Mouse (Mus musculus) adrenal gland, adult 10 weeks (tissue): ENCODE data around the gene Tmem221. TPM values are rescaled to one million over a fixed set of nuclear protein-coding genes. Genes with fewer than 3 reads are reported as not detected.

ENCODE experiments used
- polyA plus RNA-seq: library from polyadenylated mRNA; stranded (reverse); fragments of 350-450 nt; fragmentation: Illumina TruSeq; extraction: RNeasy Lipid Tissue Mini Kit (QIAGEN cat#74804); gene quantifications from one replicate; pipeline ENCODE4 v1.2.3, GENCODE M21; 2014; ENCODE audit warnings: low read depth, low replicate concordance

Tmem221 gene
- polyA plus RNA-seq: 3.8 TPM

GRCm38 (mm10) chr8:71558071-71558957 lies at the start of gene Tmem221:
TSS of gene Tmem221 (minus strand) at chr8:71558871.

GRCm38 (mm10) chr8:71597451-71597850 lies 38.8 kb upstream of the Tmem221 start, which contains the start of gene Fam129c:
TSS of gene Fam129c (plus strand) at chr8:71597648.

GRCm38 (mm10) chr8:71591471-71592373 lies 33.1 kb upstream of the Tmem221 start, which contains the start of gene Pgls:
TSS of gene Pgls (plus strand) at chr8:71592176.

GRCm38 (mm10) chr8:71568387-71568937 lies 9.8 kb upstream of the Tmem221 start, which contains the start of gene Slc27a1:
TSS of gene Slc27a1 (plus strand) at chr8:71568882.

GRCm38 (mm10) chr8:71566501-71566900 lies 7.8 kb upstream of the Tmem221 start, which contains the start of gene Nxnl1:
TSS of gene Nxnl1 (minus strand) at chr8:71566601.

GRCm38 (mm10) chr8:71542632-71543343 lies 15.9 kb downstream of the Tmem221 start, which contains the start of gene Mvb12a:
TSS of gene Mvb12a (plus strand) at chr8:71542922.

GRCm38 (mm10) chr8:71537028-71537867 lies 21.4 kb downstream of the Tmem221 start, which contains the start of gene Bst2:
TSS of gene Bst2 (minus strand) at chr8:71537456.

GRCm38 (mm10) chr8:71525226-71526050 lies 33.2 kb downstream of the Tmem221 start, which contains the start of gene Ccdc194:
TSS of gene Ccdc194 (minus strand) at chr8:71525711.

GRCm38 (mm10) chr8:71511644-71512043 lies 47.0 kb downstream of the Tmem221 start, which contains the start of gene Plvap:
TSS of gene Plvap (minus strand) at chr8:71511752.

Other genes starting within 250 kb of the Tmem221 start
- 1.8 TPM for gene Use1, start 192.0 kb downstream of the Tmem221 start, polyA plus RNA-seq
- gene Ocel1, start 187.6 kb downstream of the Tmem221 start, polyA plus RNA-seq: 1.9 TPM
- 3.4 TPM for gene Nr2f6, start 176.9 kb downstream of the Tmem221 start, polyA plus RNA-seq
- gene Ushbp1, start 163.1 kb downstream of the Tmem221 start, polyA plus RNA-seq: 2.4 TPM
- gene Babam1, start 162.0 kb downstream of the Tmem221 start, polyA plus RNA-seq: 30.8 TPM
- 0.41 TPM for gene Ankle1, start 152.9 kb downstream of the Tmem221 start, polyA plus RNA-seq
- 1.1 TPM for gene Abhd8, start 95.2 kb downstream of the Tmem221 start, polyA plus RNA-seq
- gene Mrpl34, start 93.9 kb downstream of the Tmem221 start, polyA plus RNA-seq: 10.8 TPM
- gene Dda1, start 89.7 kb downstream of the Tmem221 start, polyA plus RNA-seq: 3.4 TPM
- 1.0 TPM for gene Ano8, start 72.9 kb downstream of the Tmem221 start, polyA plus RNA-seq
- 1.6 TPM for gene Gtpbp3, start 70.8 kb downstream of the Tmem221 start, polyA plus RNA-seq
- 4.8 TPM for gene Plvap, start 47.1 kb downstream of the Tmem221 start, polyA plus RNA-seq
- gene Ccdc194, start 33.2 kb downstream of the Tmem221 start, polyA plus RNA-seq: not detected
- gene Bst2, start 21.4 kb downstream of the Tmem221 start, polyA plus RNA-seq: 6.9 TPM
- gene Mvb12a, start 15.9 kb downstream of the Tmem221 start, polyA plus RNA-seq: 0.70 TPM
- gene Nxnl1, start 7.7 kb upstream of the Tmem221 start, polyA plus RNA-seq: 0.35 TPM
- 14.2 TPM for gene Slc27a1, start 10.0 kb upstream of the Tmem221 start, polyA plus RNA-seq
- gene Pgls, start 33.3 kb upstream of the Tmem221 start, polyA plus RNA-seq: 0.82 TPM
- not detected for gene Fam129c, start 38.8 kb upstream of the Tmem221 start, polyA plus RNA-seq
- gene Colgalt1, start 52.1 kb upstream of the Tmem221 start, polyA plus RNA-seq: 54.8 TPM
- gene Unc13a, start 112.9 kb upstream of the Tmem221 start, polyA plus RNA-seq: 0.70 TPM
- gene Jak3, start 117.4 kb upstream of the Tmem221 start, polyA plus RNA-seq: not detected
- gene Insl3, start 130.3 kb upstream of the Tmem221 start, polyA plus RNA-seq: not detected
- gene B3gnt3, start 142.9 kb upstream of the Tmem221 start, polyA plus RNA-seq: 9.2 TPM
- gene Fcho1, start 166.8 kb upstream of the Tmem221 start, polyA plus RNA-seq: not detected